Mouse (Mus musculus) small intestine, adult 2 months (tissue): ENCODE data around the gene Nos2.

Source experiments
- CTCF ChIP-seq: fragments of 200-500 bp; IDR thresholded peaks from 2 replicates; pipeline ENCODE4 v1.5.1; 2012; ENCODE audit warnings: low read depth, mild to moderate bottlenecking, control low read depth, inconsistent platforms, low read length, moderate library complexity, mixed read lengths; ENCODE audit not compliant: insufficient replicate concordance, insufficient read length; ENCODE audit errors: extremely low read depth
- POLR2A ChIP-seq: fragments of 200-500 bp; IDR thresholded peaks from 2 replicates; pipeline ENCODE4 v1.6.1; 2012; ENCODE audit warnings: low read depth, mild to moderate bottlenecking, control low read depth, inconsistent platforms, low read length, moderate library complexity

DNA sequence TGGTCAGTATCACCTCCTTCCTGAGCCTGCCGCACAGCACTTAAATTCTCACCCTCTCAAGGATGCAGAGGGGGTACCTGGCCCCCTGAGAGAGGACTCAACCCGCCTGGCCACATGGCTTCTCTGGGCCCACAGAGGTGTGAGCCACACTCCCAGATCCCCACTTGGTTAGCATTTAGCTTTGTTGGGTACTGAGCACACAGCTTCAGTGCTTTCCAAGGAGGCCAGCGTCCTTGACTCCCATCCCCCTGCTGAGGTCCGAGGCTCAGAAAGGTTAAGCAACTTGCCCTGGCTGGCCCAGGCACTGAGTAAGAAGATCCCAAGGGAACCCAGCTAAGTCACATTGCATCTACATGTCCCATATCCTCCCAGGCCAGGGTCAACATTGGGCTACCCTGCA lies 47.5 kb downstream of the Nos2 start:
- TF ChIP-seq CTCF (no peak), POLR2A (no peak)
